Mouse (Mus musculus): ENCODE results near the gene Ormdl3.

Ormdl3 gene

DNA sequence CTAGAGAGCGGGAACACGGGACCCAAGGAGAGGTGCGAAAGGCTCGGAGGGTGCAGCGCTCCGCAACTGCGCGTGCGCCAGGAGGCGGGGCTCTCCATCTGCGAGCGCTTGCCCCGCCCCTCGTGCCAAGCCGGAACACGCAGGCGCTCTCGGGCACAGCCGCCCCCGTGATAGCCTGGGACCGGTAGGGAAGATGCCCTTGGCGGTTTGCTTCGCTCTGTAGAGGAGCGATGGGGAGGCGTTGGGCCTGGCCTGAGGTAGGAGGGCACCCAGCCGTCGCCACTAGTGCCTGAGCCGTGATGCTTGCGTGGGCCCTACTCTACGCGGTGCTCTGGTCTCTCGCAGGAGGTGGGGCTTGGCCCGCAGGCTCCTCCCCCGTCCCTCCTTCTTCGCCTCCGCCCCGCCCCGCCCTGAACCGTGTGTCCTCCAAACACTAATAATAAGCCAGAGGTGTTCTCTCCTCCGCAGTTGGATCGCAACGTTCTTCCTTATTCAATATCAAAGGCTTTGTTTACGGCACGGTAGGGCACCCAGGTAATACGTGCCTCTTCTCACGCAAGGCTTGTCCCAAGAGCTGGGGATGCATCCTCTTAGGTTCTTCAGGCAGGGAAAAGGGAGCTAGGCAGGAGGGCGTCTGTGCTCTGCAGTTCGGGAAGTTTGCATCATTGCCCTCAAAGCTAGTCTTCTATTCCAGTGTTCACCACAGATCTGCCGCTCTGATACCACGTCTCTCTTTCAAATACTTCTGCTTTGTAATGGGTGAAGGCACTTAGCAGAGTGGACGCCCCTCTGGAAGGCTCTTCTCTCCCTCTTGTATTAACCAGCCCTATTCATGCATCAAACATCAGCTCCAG is 36.0 kb downstream of the Ormdl3 start, which contains the start of gene Zpbp2:
Gene Zpbp2 (plus strand): TSS at position 123 of the 854 bp plus-strand sequence.
- peak; percentile 96 for DNase-seq (ENCODE audit: low spot score)

GRCm38 (mm10) chr11:98550311-98550974 is 36.7 kb downstream of the Ormdl3 start:
- DNase-seq (ENCODE audit: low spot score) = no peak

GRCm38 (mm10) chr11:98549363-98549762 is 37.8 kb downstream of the Ormdl3 start:
- DNase-seq (ENCODE audit: low spot score) = no peak

GRCm38 (mm10) chr11:98547308-98547693 is 39.9 kb downstream of the Ormdl3 start:
- DNase-seq (ENCODE audit: low spot score) = no peak

DNA sequence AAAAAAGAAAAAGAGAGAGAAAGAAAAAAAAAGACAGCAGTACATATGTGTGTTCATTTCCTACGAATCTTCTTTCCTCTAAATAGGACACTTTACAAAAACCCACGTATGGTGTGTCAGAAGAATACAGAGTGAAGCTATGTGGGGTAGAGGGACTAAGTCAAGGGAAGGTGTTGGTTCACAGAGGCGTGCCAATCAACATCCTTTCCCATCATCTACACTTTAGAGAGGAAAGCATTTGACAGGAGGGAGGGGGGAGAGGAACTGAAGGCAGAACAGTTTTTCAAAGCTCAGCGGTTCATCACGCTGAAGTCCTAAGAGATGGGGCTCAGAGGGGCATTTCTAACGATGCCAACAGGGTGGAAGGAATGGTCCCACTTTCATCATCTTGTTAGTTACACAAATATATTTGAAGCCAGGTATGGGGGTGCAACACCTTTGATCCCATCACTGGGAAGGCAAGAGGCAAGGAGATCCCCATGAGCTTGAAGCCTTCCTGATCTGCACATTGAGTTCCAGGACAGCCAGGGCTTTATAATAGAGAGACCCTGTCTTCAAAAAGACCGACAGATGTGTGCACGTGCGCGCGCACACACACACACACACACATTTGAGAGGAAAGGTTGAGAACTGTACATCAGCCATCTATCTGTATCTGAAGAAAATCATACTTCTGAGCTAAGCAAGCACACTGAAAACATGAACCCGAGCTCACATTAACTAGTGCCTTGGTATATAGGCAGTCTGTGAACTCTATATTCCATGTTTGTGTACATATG is 40.5 kb downstream of the Ormdl3 start:
- no peak for DNase-seq (ENCODE audit: low spot score)

DNA sequence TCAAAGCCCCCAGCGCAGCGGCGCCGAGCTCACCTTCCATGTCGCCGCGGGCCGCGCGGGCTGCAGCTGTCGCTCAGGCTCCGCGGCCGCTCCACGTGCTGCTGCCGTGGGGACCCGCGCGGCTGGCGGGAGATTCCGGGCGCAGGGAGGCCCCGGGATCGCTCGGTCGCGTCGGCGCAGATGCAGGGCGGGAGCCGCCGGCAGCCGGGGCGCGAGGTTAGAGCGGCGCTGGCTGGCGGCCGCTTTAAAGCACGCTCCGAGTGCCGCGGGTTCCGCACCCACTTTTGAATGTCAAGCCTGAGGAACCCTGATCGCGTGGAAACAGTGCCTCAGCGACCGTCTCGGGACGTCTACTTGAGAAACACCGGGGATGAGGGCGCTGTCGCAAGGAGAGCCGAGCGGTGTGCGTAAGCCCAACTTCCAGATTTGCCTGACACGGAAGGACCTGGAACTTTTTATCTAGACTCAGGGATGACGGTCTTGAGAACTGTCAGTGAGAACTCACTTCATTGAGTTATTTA is 41.4 kb downstream of the Ormdl3 start, which contains the start of gene Ikzf3:
Gene Ikzf3 (minus strand): TSS at position 321 of the 521 bp plus-strand sequence.
- peak; percentile 61 for DNase-seq (ENCODE audit: low spot score)

DNA sequence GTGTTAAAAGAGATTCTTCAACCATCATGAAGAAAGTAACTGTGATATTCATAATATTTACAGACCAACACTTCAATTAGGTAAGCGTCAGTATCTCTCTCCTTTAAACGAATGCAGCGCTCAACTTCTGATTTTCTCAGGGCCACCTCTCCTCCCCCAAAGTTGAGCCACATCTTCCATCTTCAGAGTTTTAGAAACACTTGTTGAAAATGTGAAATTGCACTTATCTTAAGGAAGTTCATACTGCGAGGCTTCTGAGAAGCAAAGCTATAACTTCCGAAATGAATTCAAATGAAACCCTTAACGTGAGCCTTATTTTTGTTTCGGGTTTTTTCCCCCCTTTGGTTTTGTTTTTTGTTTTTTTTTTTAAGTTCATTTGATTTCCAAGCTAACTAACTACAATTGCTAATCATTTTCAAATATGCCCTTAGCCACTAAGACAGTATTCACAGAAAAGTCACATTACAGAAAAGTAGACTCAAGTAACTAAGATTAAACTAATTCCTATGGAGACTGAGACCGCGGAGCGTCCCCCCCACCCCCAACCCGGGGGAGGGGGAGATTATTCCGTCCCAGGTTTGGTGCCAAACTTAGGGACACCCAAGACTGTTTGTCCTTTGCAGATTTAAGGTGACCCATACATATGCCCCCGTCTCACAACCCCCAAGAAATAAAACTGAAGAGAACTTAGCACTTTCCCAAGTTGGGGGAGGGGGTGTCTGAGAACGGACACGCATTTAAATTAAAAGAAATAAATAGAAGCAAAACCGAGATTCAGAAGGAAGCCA is 42.1 kb downstream of the Ormdl3 start:
- DNase-seq (ENCODE audit: low spot score) = peak; percentile 27

DNA sequence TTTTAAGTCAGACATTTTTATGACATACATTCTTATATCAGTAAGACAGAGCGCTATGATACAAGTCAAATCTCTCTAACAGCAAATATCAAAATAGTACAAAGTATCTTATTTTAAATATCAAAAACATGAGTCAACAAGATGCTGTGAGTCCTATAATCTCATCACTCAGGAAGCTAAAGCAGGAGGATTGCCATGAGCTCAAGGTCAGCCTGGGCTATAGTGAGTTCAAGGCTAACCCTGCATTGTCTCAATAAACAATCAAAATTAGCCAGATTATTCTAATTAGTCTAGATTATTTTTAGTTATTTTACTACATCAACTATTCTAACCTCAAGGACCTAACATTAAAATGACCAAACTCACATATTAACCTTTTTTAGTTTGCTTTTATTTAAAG is 43.8 kb downstream of the Ormdl3 start:
- no peak for DNase-seq (ENCODE audit: low spot score)

- DNase-seq (ENCODE audit: low spot score) = no peak
Measured at GRCm38 (mm10) chr11:98542553-98542952, 44.6 kb downstream of the Ormdl3 start.

DNA sequence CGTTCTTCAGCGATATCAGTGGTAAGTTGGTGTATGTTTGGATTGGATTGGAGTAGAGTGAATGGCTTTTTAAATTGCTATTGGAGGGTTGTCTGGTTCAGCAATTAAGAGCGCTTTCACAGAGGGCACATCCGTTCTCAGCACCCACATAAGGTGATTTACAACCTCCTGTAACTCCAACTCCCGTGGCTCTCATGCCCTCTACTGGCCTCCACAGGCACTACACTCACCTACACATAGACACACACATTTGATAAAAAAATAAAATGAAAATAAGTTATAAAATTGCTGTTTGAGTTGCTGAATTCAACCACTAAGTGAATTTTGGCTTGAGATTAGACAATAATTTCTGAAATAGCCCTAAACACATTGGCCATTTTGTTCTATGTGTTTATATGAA is 46.8 kb downstream of the Ormdl3 start:
- no peak for DNase-seq (ENCODE audit: low spot score)

DNA sequence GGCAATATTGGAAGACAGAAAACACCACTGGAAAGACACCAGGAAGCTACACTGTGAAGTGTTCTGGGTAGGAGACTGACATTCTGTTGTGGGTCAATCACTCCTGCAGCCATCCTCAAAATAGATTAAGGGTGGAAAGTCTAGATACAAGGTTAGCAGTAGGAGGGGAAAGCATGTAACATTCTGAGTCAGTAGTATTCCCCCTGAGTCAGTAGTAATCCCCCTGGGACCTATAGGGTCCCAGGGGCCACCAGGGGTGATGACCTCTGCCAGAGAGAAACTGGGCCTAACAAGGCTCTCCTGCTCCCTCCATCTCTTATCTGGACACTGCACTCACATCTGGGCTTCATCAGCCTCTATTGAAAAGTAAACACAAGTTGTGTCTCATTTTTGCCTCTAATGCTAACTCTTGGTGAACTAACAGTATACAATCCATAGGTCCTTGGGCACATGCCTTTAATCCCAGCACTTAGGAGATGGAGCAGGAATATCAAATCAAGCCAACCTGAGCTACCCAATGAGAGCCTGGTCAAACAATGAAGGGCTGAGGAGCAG is 49.6 kb downstream of the Ormdl3 start:
- DNase-seq (ENCODE audit: low spot score) = no peak
